Mouse (Mus musculus): ENCODE results near the gene Prr14l. TPM values are rescaled to one million over a fixed set of nuclear protein-coding genes. Genes with fewer than 3 reads are reported as not detected.

The Prr14l gene
- total RNA-seq, 1 experiment, result 21.9 TPM

DNA sequence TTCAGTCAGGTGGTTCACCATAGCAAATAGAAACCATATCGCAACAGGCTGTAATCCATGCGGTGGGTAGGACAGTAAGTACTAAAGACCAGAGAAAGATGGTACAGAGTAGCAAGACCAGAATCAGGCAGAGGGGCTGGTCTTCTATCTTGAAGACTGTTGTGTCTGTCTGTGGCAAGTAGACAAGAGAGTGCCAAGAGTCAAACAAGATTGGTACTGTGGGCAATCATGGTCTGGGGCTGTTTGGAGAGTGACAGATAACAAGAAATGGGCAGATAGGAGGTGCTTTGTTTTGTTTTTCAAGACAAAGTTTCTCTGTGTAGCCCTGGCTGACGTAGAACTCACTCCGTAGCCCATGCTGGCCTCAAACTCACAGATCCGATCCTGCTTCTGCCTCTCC lies 72.5 kb downstream of the Prr14l start:
- in situ Hi-C loops (cut with MboI; ENCODE audit: low sequenced_read_pairs in 2 of 2, unreplicated experiment in 2 of 2), result no loop called here
- no peak overlapping the region for H3K4me3 ChIP-seq (ENCODE audit: insufficient read depth in 1 of 2, low read depth in 1 of 2, low read length in 2 of 2, poor library complexity in 1 of 2, severe bottlenecking in 1 of 2)
- 0 out of 2 replicates have a peak, but pooled peaks cover 3% of the 10 kb centered on the region for H3K36me3 ChIP-seq (ENCODE audit: control insufficient read depth, insufficient read depth, low read length, poor library complexity, severe bottlenecking)
- no peaks in the 10 kb centered on the region for H3K9me3 ChIP-seq (ENCODE audit: control insufficient read depth, insufficient read depth, low read depth, low read length)
- DNase-seq (ENCODE audit: low read depth, low spot score), result no peak
- no peaks in the 10 kb centered on the region for H3K4me1 ChIP-seq (ENCODE audit: control insufficient read depth in 2 of 2, insufficient read depth in 2 of 2, low read length in 2 of 2, poor library complexity in 1 of 2)
- H3K9ac ChIP-seq (ENCODE audit: insufficient read depth, low read depth, low read length, poor library complexity, severe bottlenecking), result no peak overlapping the region
- no peak for TF ChIP-seq MAFK (IDR thresholded peaks at IDR 0.05; ENCODE audit: insufficient read depth, low read depth, low read length)
- H3K27ac ChIP-seq (ENCODE audit: insufficient read depth, low read depth, low read length, poor library complexity, severe bottlenecking), result no peak overlapping the region

DNA sequence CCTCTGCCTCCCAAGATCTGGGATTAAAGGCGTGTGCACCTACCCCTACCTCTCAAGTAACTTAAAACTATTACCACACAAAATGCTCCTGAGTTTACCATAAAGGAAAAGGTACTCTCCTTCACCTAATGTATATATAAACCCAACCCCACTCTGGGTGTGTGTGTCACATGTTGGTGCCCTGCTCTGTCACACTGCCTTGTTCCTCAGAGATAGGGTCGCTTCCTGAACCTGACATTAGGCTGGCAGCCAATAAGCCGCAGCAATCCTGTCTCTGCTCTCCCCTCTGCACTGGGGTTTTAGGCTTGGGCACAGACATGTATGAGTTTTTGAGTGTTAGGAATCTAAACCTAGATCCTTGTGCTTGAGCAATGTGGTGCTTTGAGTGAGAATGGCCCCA lies 75.9 kb downstream of the Prr14l start:
- H3K9me3 ChIP-seq (ENCODE audit: control insufficient read depth, insufficient read depth, low read depth, low read length), result no peaks in the 10 kb centered on the region
- DNase-seq (ENCODE audit: low read depth, low spot score), result no peak
- no peak overlapping the region for H3K4me3 ChIP-seq (ENCODE audit: insufficient read depth in 1 of 2, low read depth in 1 of 2, low read length in 2 of 2, poor library complexity in 1 of 2, severe bottlenecking in 1 of 2)
- no peak overlapping the region for H3K9ac ChIP-seq (ENCODE audit: insufficient read depth, low read depth, low read length, poor library complexity, severe bottlenecking)
- H3K36me3 ChIP-seq (ENCODE audit: control insufficient read depth, insufficient read depth, low read length, poor library complexity, severe bottlenecking), result peaks cover 9% of the 10 kb centered on the region
- TF ChIP-seq CHD2 (IDR thresholded peaks at IDR 0.05; ENCODE audit: low read depth, low read length), result no peak
- no peak for TF ChIP-seq ZC3H11A (IDR thresholded peaks at IDR 0.05; ENCODE audit: borderline replicate concordance, low read depth, low read length)
- no peak for TF ChIP-seq HCFC1 (IDR thresholded peaks at IDR 0.05; ENCODE audit: borderline replicate concordance, insufficient read depth, low read length)
- no peak for TF ChIP-seq ZNF384 (IDR thresholded peaks at IDR 0.05; ENCODE audit: low read depth, low read length)
- no peak for TF ChIP-seq MAFK (IDR thresholded peaks at IDR 0.05; ENCODE audit: insufficient read depth, low read depth, low read length)
- no peaks in the 10 kb centered on the region for H3K4me1 ChIP-seq (ENCODE audit: control insufficient read depth in 2 of 2, insufficient read depth in 2 of 2, low read length in 2 of 2, poor library complexity in 1 of 2)
- H3K27ac ChIP-seq (ENCODE audit: insufficient read depth, low read depth, low read length, poor library complexity, severe bottlenecking), result no peak overlapping the region
- in situ Hi-C loops (cut with MboI; ENCODE audit: low sequenced_read_pairs in 2 of 2, unreplicated experiment in 2 of 2), result no loop called here

DNA sequence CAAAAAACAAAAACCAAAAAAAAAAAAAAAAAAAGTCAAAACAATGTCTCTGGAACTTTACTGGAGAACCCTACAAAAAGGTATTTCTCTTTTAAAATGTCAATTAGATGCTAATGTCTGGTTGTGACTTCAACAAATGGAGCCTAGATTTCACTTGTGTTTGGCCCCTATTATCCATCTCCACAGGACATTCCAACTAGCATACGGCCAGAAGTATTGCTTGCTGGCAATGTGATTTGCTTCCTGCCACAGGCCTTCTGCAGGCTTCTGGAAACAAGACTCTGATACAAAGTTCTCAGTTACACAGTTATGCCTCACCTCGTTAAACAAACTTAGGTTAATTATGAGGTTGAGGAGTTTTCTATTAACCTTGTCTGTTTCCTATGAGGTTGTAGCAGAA lies 81.7 kb downstream of the Prr14l start:
- Histone ChIP-seq H3K4me3 (ENCODE audit: insufficient read depth in 1 of 2, low read depth in 1 of 2, low read length in 2 of 2, poor library complexity in 1 of 2, severe bottlenecking in 1 of 2) (no peak overlapping the region), H3K27ac (ENCODE audit: insufficient read depth, low read depth, low read length, poor library complexity, severe bottlenecking) (no peak overlapping the region), H3K9ac (ENCODE audit: insufficient read depth, low read depth, low read length, poor library complexity, severe bottlenecking) (no peak overlapping the region), H3K4me1 (ENCODE audit: control insufficient read depth in 2 of 2, insufficient read depth in 2 of 2, low read length in 2 of 2, poor library complexity in 1 of 2) (no peaks in the 10 kb centered on the region), H3K36me3 (ENCODE audit: control insufficient read depth, insufficient read depth, low read length, poor library complexity, severe bottlenecking) (peaks cover 13% of the 10 kb centered on the region), H3K9me3 (ENCODE audit: control insufficient read depth, insufficient read depth, low read depth, low read length) (no peaks in the 10 kb centered on the region)
- TF ChIP-seq MAFK (IDR thresholded peaks at IDR 0.05; ENCODE audit: insufficient read depth, low read depth, low read length), result no peak
- TF ChIP-seq ZNF384 (IDR thresholded peaks at IDR 0.05; ENCODE audit: low read depth, low read length), result no peak
- no peak for TF ChIP-seq ZC3H11A (IDR thresholded peaks at IDR 0.05; ENCODE audit: borderline replicate concordance, low read depth, low read length)
- no peak for TF ChIP-seq CHD2 (IDR thresholded peaks at IDR 0.05; ENCODE audit: low read depth, low read length)
- TF ChIP-seq HCFC1 (IDR thresholded peaks at IDR 0.05; ENCODE audit: borderline replicate concordance, insufficient read depth, low read length), result no peak
- DNase-seq (ENCODE audit: low read depth, low spot score), result no peak
- in situ Hi-C loops (cut with MboI; ENCODE audit: low sequenced_read_pairs in 2 of 2, unreplicated experiment in 2 of 2), result no loop called here

DNA sequence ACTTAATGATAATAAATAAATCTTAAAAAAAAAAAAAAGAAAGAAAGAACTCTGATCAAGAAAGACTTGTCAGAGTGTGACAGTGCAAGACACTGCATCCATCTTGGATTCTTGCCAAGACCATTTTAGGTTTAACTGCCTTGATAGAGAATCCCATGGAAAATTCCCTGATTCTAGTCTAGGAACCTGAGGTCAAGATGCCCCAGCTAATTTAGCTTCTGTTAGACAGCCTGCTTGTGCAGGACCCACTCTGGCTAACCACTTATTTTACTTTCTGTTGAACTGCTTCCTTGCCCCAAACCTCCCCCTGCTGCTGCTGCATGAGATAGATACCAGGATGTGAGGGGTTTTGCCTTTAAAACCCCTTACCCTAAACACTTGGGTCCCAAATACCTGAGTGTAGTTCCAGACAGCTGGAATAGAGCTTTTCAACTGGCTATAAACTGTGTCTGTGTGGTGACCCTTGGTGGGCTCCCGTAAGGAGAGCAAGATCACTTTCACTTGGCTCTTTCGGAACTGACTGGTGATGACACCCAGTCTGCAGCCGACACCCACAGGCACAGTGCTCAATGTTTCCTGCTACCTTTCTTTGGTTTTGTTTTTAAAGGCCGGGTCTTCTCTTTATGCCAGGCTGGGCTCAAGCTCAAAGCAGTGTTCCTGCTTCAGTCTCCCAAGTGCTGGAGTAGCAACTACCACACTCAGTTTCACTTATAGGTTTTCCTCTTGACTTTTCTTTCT lies 86.3 kb downstream of the Prr14l start:
- Histone ChIP-seq H3K4me3 (ENCODE audit: insufficient read depth in 1 of 2, low read depth in 1 of 2, low read length in 2 of 2, poor library complexity in 1 of 2, severe bottlenecking in 1 of 2) (no peak overlapping the region), H3K9me3 (ENCODE audit: control insufficient read depth, insufficient read depth, low read depth, low read length) (no peaks in the 10 kb centered on the region), H3K9ac (ENCODE audit: insufficient read depth, low read depth, low read length, poor library complexity, severe bottlenecking) (no peak overlapping the region), H3K4me1 (ENCODE audit: control insufficient read depth in 2 of 2, insufficient read depth in 2 of 2, low read length in 2 of 2, poor library complexity in 1 of 2) (no peaks in the 10 kb centered on the region), H3K36me3 (ENCODE audit: control insufficient read depth, insufficient read depth, low read length, poor library complexity, severe bottlenecking) (peaks cover 17% of the 10 kb centered on the region), H3K27ac (ENCODE audit: insufficient read depth, low read depth, low read length, poor library complexity, severe bottlenecking) (no peak overlapping the region)
- no peak for DNase-seq (ENCODE audit: low read depth, low spot score)
- TF ChIP-seq ZNF384 (IDR thresholded peaks at IDR 0.05; ENCODE audit: low read depth, low read length), result no peak
- TF ChIP-seq CHD2 (IDR thresholded peaks at IDR 0.05; ENCODE audit: low read depth, low read length), result no peak
- no peak for TF ChIP-seq ZC3H11A (IDR thresholded peaks at IDR 0.05; ENCODE audit: borderline replicate concordance, low read depth, low read length)
- in situ Hi-C loops (cut with MboI; ENCODE audit: low sequenced_read_pairs in 2 of 2, unreplicated experiment in 2 of 2), result no loop called here

DNA sequence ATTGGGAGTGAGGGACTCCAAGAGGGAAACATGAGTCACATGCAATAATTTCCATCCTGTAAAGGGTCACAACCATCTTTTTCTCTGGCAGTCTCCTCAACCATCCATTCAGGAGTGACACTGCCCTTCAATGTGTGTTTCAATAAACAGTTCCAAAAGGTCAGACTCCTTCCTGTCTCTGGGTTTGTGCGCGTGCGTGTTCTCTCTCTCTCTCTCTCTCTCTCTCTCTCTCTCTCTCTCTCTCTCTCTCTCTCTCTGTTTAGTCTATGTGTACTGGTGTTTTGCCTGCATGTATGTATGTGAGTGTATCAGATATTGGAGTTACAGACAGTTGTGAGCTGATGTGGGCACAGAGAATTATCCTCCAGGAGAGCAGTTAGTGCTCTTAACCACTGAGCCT lies 87.1 kb downstream of the Prr14l start:
- no peak for DNase-seq (ENCODE audit: low read depth, low spot score)
- Histone ChIP-seq H3K4me3 (ENCODE audit: insufficient read depth in 1 of 2, low read depth in 1 of 2, low read length in 2 of 2, poor library complexity in 1 of 2, severe bottlenecking in 1 of 2) (no peak overlapping the region), H3K27ac (ENCODE audit: insufficient read depth, low read depth, low read length, poor library complexity, severe bottlenecking) (no peak overlapping the region), H3K4me1 (ENCODE audit: control insufficient read depth in 2 of 2, insufficient read depth in 2 of 2, low read length in 2 of 2, poor library complexity in 1 of 2) (no peaks in the 10 kb centered on the region), H3K36me3 (ENCODE audit: control insufficient read depth, insufficient read depth, low read length, poor library complexity, severe bottlenecking) (peaks cover 17% of the 10 kb centered on the region), H3K9ac (ENCODE audit: insufficient read depth, low read depth, low read length, poor library complexity, severe bottlenecking) (no peak overlapping the region), H3K9me3 (ENCODE audit: control insufficient read depth, insufficient read depth, low read depth, low read length) (no peaks in the 10 kb centered on the region)
- TF ChIP-seq CHD2 (IDR thresholded peaks at IDR 0.05; ENCODE audit: low read depth, low read length) (no peak), MAFK (IDR thresholded peaks at IDR 0.05; ENCODE audit: insufficient read depth, low read depth, low read length) (no peak), ZC3H11A (IDR thresholded peaks at IDR 0.05; ENCODE audit: borderline replicate concordance, low read depth, low read length) (no peak), ZNF384 (IDR thresholded peaks at IDR 0.05; ENCODE audit: low read depth, low read length) (no peak), HCFC1 (IDR thresholded peaks at IDR 0.05; ENCODE audit: borderline replicate concordance, insufficient read depth, low read length) (no peak)
- in situ Hi-C loops (cut with MboI; ENCODE audit: low sequenced_read_pairs in 2 of 2, unreplicated experiment in 2 of 2), result no loop called here

All from ES-E14 (cell line).